Mouse (Mus musculus) embryonic facial prominence, embryonic 15.5 days (tissue): Measurements from ENCODE around the gene Fam136a. TPM values are rescaled to one million over a fixed set of nuclear protein-coding genes. Genes with fewer than 3 reads are reported as not detected.
"Not testable (repeated sequence)": the region's sequence is repeated elsewhere in the genome, so short reads cannot be mapped to it uniquely, and the experiment has no call there.

Experiments
- ATAC-seq: fragments of 200-750 bp; cut with Nextera tagmentation; 2 replicates; pipeline ENCODE4 v1.8.0; 2017; ENCODE audit warnings: low read depth, moderate TSS enrichment; ENCODE audit not compliant: insufficient number of reproducible peaks, low FRiP score, low TSS enrichment
- H3K27ac ChIP-seq: fragments of 300-500 bp; sonication (generic); replicated peaks from 2 replicates; pipeline ENCODE4 v1.5.1; 2015; ENCODE audit warnings: mild to moderate bottlenecking, inconsistent platforms
- H3K27me3 ChIP-seq: fragments of 300-500 bp; sonication (generic); 2 replicates; pipeline ENCODE4 v1.6.1; 2015; ENCODE audit warnings: inconsistent platforms
- H3K36me3 ChIP-seq: fragments of 300-500 bp; sonication (generic); 2 replicates; pipeline ENCODE4 v1.6.1; 2015; ENCODE audit warnings: mild to moderate bottlenecking, inconsistent platforms
- H3K4me1 ChIP-seq: fragments of 300-500 bp; sonication (generic); 2 replicates; pipeline ENCODE4 v1.6.1; 2015; ENCODE audit warnings: inconsistent platforms
- H3K4me2 ChIP-seq: fragments of 300-500 bp; sonication (generic); replicated peaks from 2 replicates; pipeline ENCODE4 v1.6.1; 2015; ENCODE audit warnings: mild to moderate bottlenecking, inconsistent platforms
- H3K4me3 ChIP-seq: fragments of 300-500 bp; sonication (generic); replicated peaks from 2 replicates; pipeline ENCODE4 v1.5.1; 2015; ENCODE audit warnings: mild to moderate bottlenecking, inconsistent platforms
- H3K9ac ChIP-seq: fragments of 300-500 bp; sonication (generic); 2 replicates; pipeline ENCODE4 v1.6.1; 2015; ENCODE audit warnings: inconsistent platforms
- H3K9me3 ChIP-seq: fragments of 300-500 bp; sonication (generic); replicated peaks from 2 replicates; pipeline ENCODE4 v1.6.1; 2016; ENCODE audit warnings: inconsistent platforms
- WGBS: fragments of 180-500 bp; shearing (Covaris S2); methylation state at CpG from one replicate; pipeline ENCODE4 v1.1.7; 2015; 5-methylcytosine and 5-hydroxymethylcytosine counted together
- polyA plus RNA-seq: library from polyadenylated mRNA; unstranded; fragments of >200 nt; fragmentation: Nextera tagmentation; extraction: Ambion mirVana; gene quantifications from 2 replicates; pipeline ENCODE4 v1.2.1, GENCODE M21; 2015

Fam136a gene
- polyA plus RNA-seq, 1 experiment from 2014 or later: 104 TPM

DNA sequence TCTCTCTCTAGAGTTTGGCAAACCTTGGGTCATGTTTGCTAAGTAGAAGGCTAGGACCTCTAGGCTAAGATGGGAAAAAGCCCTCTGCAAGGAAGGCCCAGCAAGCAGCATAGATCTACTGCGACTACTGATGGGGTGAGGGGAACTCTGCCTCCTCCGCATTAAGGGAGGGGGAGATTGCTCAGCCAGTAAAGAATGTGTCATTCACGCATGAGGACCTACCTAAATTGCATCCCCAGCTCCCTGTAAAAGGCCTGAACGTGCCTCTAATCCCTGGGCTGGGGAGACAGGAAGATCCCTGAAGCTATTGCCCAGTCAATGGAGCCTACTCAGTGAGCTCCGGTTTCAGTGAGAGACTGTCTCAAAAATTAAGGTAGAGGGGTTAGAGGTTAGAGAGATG is 29.6 kb upstream of the Fam136a start:
- Histone ChIP-seq H3K36me3 (no peaks in the 10 kb centered on the region), H3K4me1 (no peaks in the 10 kb centered on the region; the same call in 1 of the 2 replicates), H3K9me3 (no peaks in the 10 kb centered on the region), H3K27ac (no peak overlapping the region), H3K4me3 (no peak overlapping the region), H3K27me3 (no peaks in the 10 kb centered on the region), H3K4me2 (no peak overlapping the region), H3K9ac (no peak overlapping the region)
- ATAC-seq: no peak
- 52% methylated on average over 5 of the region's 5 CpGs for WGBS

DNA sequence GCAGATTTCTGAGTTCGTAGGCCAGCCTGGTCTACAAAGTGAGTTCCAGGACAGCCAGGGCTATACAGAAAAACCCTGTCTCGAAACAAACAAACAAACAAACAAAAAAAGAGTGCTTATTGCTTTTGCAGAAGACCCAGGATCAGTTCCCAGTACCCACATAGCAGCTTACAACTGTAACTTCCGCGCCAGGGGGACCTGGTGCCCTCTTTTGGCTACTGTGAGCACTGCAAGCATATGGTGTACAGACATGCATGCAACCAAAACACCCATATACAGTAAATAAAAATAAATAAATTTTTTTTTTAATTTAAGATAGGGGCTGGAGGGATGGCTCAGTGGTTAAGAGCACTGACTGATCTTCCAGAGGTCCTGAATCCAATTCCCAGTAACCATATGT is 29.1 kb upstream of the Fam136a start:
- not testable (repeated sequence) for H3K9ac ChIP-seq, H3K36me3 ChIP-seq, H3K4me1 ChIP-seq, H3K9me3 ChIP-seq, H3K4me3 ChIP-seq, H3K27me3 ChIP-seq, H3K27ac ChIP-seq, H3K4me2 ChIP-seq, ATAC-seq
- 88% methylated on average over 4 of the region's 4 CpGs for WGBS

DNA sequence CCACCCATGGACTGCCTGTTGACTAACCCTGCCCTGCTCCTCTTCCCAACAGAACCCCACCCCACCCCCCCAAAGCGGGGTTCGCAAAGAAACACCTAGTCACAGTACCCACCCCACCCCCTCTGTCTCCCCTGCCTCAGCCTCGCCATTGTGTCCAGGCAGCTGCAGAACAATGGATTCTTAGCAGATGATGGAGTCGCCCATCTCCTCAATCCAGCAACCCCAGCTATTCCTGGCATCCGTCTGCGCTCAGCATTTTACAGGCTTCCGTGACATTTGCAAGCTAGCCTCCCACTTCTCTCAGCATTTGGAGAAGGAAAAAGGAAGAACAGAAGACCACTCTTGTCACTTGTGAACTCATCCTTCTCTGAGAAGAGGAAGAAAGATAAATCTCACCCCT is 21.8 kb upstream of the Fam136a start:
- 13% methylated on average over 7 of the region's 7 CpGs for WGBS
- H3K9ac ChIP-seq: no peak overlapping the region

DNA sequence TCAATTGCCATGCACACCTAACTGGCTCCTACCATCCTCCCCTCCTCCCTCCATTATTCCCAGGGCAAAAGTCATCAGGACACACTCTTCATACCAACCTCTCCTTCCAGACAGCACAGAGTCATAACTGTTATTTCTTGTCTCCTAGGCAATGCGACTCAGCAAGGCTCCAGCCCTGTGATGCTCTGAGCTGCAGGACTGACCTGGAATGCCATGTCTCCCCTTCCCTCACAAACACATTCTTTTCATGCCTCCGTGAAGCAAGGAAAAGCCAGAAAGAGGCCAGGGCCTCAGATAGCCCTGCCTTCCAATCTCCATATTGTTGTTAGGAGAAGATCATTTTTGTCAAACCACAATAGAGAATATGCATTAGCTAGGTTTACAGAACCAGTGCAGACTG is 19.4 kb upstream of the Fam136a start:
- no peak for ATAC-seq
- H3K4me2 ChIP-seq: no peak overlapping the region
- H3K4me1 ChIP-seq: 0 out of 2 replicates have a peak, but pooled peaks cover 4% of the 10 kb centered on the region
- H3K27me3 ChIP-seq: no peaks in the 10 kb centered on the region
- no peaks in the 10 kb centered on the region for H3K36me3 ChIP-seq
- no peak overlapping the region for H3K4me3 ChIP-seq
- H3K9ac ChIP-seq: no peak overlapping the region
- WGBS: 50% methylated on average over 2 of the region's 2 CpGs
- no peak overlapping the region for H3K27ac ChIP-seq
- H3K9me3 ChIP-seq: no peaks in the 10 kb centered on the region

More for the DNA sequence above, 21.8 kb upstream of the Fam136a start:
- H3K9me3 ChIP-seq: no peaks in the 10 kb centered on the region
- H3K4me3 ChIP-seq: no peak overlapping the region
- no peaks in the 10 kb centered on the region for H3K36me3 ChIP-seq
- H3K27ac ChIP-seq: no peak overlapping the region
- no peaks in the 10 kb centered on the region for H3K27me3 ChIP-seq
- ATAC-seq: no peak
- 0 out of 2 replicates have a peak, but pooled peaks cover 4% of the 10 kb centered on the region for H3K4me1 ChIP-seq
- H3K4me2 ChIP-seq: no peak overlapping the region

DNA sequence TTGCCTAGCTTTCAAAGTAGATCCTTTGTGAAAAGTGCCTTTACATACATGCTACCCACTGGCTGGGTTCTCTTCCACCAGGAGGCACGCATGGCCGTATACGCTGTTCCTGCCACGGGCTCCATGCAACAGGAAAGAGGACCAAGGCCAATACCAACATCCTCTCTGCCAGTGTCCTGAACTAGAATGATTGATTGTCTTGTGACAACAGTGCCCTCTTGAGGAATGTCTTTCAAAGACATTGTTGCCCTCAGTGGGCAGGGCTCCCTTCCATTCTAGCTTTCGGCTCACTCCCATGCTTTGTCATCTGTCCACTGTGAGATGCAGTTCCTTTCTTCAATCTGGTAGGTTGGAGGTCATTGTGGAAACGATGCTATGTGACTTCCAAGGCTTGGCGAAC is 16.2 kb upstream of the Fam136a start:
- Histone ChIP-seq H3K27ac (no peak overlapping the region), H3K9me3 (no peaks in the 10 kb centered on the region), H3K27me3 (no peaks in the 10 kb centered on the region), H3K36me3 (no peaks in the 10 kb centered on the region), H3K9ac (no peak overlapping the region), H3K4me2 (no peak overlapping the region), H3K4me3 (no peak overlapping the region), H3K4me1 (no peaks in the 10 kb centered on the region)
- ATAC-seq: no peak
- 52% methylated on average over 7 of the region's 7 CpGs for WGBS

DNA sequence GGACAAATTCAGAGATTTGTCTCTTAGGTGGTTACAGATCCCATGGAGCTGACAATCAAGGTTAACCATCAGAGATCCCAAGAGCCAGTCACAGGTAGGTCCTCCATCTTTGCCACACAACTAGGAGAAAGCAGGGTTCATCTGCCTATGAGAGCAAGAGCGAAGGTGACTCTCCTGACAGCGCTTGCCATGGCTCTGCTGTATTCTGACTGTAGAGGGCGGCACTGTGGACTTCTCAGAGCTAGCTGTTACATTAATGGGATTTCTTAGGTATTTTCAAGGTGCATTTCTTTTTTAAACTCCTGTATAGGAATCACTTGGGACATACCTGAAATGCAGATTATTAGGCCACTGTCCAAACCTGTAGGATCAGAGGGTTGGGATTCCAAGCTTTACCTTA is 10.5 kb upstream of the Fam136a start:
- no peaks in the 10 kb centered on the region for H3K27me3 ChIP-seq
- WGBS: 58% methylated on average over 3 of the region's 3 CpGs
- no peaks in the 10 kb centered on the region for H3K4me1 ChIP-seq
- no peak overlapping the region for H3K27ac ChIP-seq
- H3K9me3 ChIP-seq: no peaks in the 10 kb centered on the region
- no peaks in the 10 kb centered on the region for H3K36me3 ChIP-seq
- H3K4me2 ChIP-seq: no peak overlapping the region
- ATAC-seq: no peak
- no peak overlapping the region for H3K4me3 ChIP-seq
- no peak overlapping the region for H3K9ac ChIP-seq

DNA sequence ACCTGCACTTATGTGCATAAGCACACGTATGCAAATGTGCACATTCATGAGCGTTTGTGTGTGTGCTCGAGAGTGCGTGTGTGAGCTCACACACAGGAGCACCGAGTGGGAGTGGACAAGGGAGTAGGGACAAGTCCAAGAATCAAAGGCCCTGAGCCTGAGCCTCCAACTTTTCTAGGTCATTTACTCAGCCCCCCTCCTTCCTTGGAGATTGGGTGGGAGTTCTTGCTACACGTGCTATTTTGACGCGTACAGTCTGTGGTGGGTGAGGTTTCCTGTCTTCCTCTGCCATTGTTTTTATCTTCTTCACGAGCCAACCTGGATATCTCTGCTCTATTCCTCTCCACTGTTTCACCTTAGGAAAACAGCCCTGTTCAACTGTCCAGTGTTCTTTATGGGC is 8.5 kb upstream of the Fam136a start:
- Histone ChIP-seq H3K36me3 (no peaks in the 10 kb centered on the region), H3K4me2 (no peak overlapping the region), H3K4me3 (no peak overlapping the region), H3K9ac (no peak overlapping the region), H3K27ac (no peak overlapping the region), H3K9me3 (no peaks in the 10 kb centered on the region), H3K4me1 (no peaks in the 10 kb centered on the region), H3K27me3 (no peaks in the 10 kb centered on the region)
- ATAC-seq: no peak
- WGBS: 73% methylated on average over 9 of the region's 9 CpGs

DNA sequence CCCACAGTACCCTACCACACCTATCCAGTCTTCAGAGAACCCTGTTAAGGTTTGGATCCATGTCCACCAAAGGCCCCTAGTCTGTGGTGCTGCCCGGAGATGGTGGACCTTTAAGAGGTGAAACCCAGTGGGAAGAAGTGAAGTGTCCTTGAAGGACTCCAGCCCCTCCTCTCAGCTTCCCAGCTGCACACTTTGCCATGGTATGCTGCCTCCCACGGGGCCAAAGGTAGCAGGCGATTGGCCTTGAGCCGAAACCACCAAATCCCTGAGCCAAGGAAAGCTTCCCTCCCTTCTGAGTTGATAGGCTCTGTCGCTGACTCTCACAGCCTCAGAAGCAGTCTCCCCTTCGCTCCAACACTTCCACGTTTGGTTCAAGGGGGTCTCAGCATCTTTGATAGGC is 4.8 kb upstream of the Fam136a start:
- WGBS: 67% methylated on average over 7 of the region's 7 CpGs
- ATAC-seq: no peak
- H3K4me1 ChIP-seq: no peaks in the 10 kb centered on the region
- no peaks in the 10 kb centered on the region for H3K36me3 ChIP-seq
- no peaks in the 10 kb centered on the region for H3K9me3 ChIP-seq
- H3K9ac ChIP-seq: no peak overlapping the region
- no peak overlapping the region for H3K4me3 ChIP-seq
- no peak overlapping the region for H3K27ac ChIP-seq
- H3K27me3 ChIP-seq: no peaks in the 10 kb centered on the region
- no peak overlapping the region for H3K4me2 ChIP-seq

DNA sequence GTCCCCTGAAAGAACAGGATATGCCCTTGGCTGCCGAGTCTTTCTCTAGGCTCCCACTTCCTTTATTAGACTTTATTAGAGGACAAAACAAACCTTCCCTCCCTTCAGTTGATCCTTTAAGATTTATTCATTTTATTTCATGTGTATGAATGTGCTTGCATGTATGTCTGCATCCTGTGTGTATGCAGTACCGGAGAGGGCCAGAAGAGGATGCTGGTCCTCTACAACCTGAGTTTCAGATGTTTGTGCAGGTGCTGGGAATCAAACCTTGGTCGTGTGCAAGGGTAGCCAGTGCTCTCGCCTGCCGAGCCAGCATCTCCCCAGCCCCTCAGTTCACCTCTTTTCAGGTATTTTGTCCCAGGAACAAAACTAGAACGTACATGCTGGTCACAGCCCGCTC is 4.1 kb upstream of the Fam136a start:
- Histone ChIP-seq H3K27ac (no peak overlapping the region), H3K36me3 (no peaks in the 10 kb centered on the region), H3K27me3 (no peaks in the 10 kb centered on the region), H3K9ac (no peak overlapping the region), H3K4me1 (peaks cover 4% of the 10 kb centered on the region), H3K4me2 (no peak overlapping the region), H3K4me3 (no peak overlapping the region), H3K9me3 (no peaks in the 10 kb centered on the region)
- 85% methylated on average over 7 of the region's 7 CpGs for WGBS
- ATAC-seq: no peak

DNA sequence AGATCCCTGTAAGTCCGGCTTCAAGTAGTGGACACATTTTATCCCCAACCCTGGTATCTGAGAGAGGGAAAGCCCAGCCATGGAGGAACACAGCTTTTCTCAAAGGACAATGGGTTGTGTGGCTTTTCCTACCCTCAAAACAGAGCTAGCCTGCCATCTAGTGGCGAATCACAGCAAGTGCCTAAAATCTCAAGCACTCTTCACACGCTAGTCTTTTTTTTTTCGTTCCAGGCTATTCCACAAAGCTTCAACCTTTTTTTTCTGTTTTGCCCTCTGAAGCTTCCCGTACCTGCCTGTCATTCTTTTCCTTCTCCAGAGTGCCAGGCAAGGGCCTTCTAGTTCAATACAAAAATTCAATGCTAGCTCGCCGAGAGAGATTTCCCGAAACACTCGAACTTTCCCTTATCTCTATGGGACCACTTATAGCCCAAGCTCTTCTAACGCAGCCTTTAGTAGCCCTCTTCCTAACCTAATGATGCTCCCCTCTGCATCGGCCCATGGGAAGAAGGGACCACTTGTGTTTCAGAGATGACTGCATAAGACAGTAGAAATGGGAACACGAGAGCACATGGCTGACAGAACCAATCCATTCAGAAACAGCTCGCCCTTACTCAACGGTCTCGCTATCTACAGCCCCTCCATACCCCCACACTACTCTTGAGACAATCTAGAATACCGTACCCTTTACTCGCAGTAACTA is 854 bp upstream of the Fam136a start:
- H3K27ac ChIP-seq: peak overlapping the region; percentile 39; the same call in 1 of the 2 replicates
- WGBS: under 1% methylated on average over 17 of the region's 17 CpGs
- H3K36me3 ChIP-seq: peaks cover 7% of the 10 kb centered on the region; the same call in 1 of the 2 replicates

DNA sequence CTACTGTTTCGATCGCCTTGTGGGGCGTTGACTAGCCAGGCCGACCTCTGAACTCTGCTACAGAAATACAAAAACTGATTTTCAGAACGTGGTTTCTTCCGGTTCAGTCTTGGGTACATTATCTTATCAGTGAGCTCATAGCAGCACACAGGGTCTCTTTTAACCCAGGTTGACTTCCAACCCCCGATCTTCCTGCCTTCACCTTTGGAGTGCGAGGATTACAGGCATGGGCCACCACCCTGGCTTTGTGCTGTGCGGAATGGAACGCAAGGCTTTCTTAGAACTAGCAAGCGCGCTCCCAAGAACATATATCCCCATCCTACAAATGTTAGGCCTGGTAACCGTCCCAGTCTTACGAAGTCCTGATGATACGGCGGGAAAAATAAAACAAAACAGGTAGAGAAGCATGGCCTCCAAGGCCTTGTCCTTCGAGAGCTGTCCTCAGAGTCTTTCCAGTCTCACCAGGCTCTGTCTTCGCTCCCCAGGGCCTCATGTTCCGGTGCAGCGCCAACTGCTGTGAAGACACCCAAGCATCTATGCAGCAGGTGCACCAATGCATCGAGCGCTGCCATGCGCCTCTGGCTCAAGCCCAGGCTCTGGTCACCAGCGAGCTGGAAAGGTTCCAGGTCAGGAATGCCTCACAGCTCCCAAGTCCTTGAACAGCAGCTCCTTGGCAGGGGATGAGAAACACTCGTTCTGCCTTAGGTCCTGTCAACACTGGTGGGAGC is 843 bp downstream of the Fam136a start:
- Histone ChIP-seq H3K9me3 (no peaks in the 10 kb centered on the region), H3K27ac (peak overlapping the region; percentile 81), H3K9ac (peak overlapping the region; percentile 64), H3K4me2 (peak overlapping the region; percentile 91), H3K4me3 (peak overlapping the region; percentile 74), H3K4me1 (peaks cover 14% of the 10 kb centered on the region), H3K27me3 (no peaks in the 10 kb centered on the region), H3K36me3 (peaks cover 7% of the 10 kb centered on the region; the same call in 1 of the 2 replicates)
- ATAC-seq: no peak
- 42% methylated on average over 25 of the region's 25 CpGs for WGBS

More for the DNA sequence above, 854 bp upstream of the Fam136a start:
- Histone ChIP-seq H3K9ac (peak overlapping the region; percentile 31; the same call in 1 of the 2 replicates), H3K4me1 (peaks cover 7% of the 10 kb centered on the region), H3K4me2 (peak overlapping the region; percentile 91), H3K9me3 (no peaks in the 10 kb centered on the region), H3K27me3 (no peaks in the 10 kb centered on the region), H3K4me3 (peak overlapping the region; percentile 74)
- no peak for ATAC-seq
